Mouse (Mus musculus) layer of hippocampus, postnatal 36 days (tissue): ENCODE data around the gene Cyyr1. TPM values are rescaled to one million over a fixed set of nuclear protein-coding genes. Genes with fewer than 3 reads are reported as not detected.
"Not testable (repeated sequence)": the region's sequence is repeated elsewhere in the genome, so short reads cannot be mapped to it uniquely, and the experiment has no call there.

Source experiments
- DNase-seq, 2 experiments: peaks; one replicate each; pipeline ENCODE4 v3.0.0; 2022
- total RNA-seq, 2 experiments: library from RNA; stranded (reverse); gene quantifications; 2 replicates each; pipeline ENCODE4 v1.2.3; 2021

Gene Cyyr1
- total RNA-seq, result 1 to 10 TPM; 4.7 to 5.8 TPM

GRCm38 (mm10) chr16:85553297-85553696, at the start of gene Cyyr1:
TSS of gene Cyyr1 (minus strand) at chr16:85553397.
- DNase-seq, result not testable (repeated sequence)

- no peak for DNase-seq
Measured at GRCm38 (mm10) chr16:85588844-85589243, 35.6 kb upstream of the Cyyr1 start.

- DNase-seq, result no peak
Measured at GRCm38 (mm10) chr16:85587573-85588226, 34.5 kb upstream of the Cyyr1 start.

GRCm38 (mm10) chr16:85566474-85566873, 13.3 kb upstream of the Cyyr1 start:
- DNase-seq, result no peak

GRCm38 (mm10) chr16:85553838-85554237, 641 bp upstream of the Cyyr1 start:
- DNase-seq, result no peak

- DNase-seq, result not testable (repeated sequence)
Measured at GRCm38 (mm10) chr16:85551976-85552375, 1.2 kb downstream of the Cyyr1 start.

- no peak for DNase-seq
Measured at GRCm38 (mm10) chr16:85549971-85550567, 3.1 kb downstream of the Cyyr1 start.

GRCm38 (mm10) chr16:85546519-85546918, 6.7 kb downstream of the Cyyr1 start:
- no peak for DNase-seq

- DNase-seq, result no peak
Measured at GRCm38 (mm10) chr16:85541676-85542273, 11.4 kb downstream of the Cyyr1 start.

GRCm38 (mm10) chr16:85541023-85541422, 12.2 kb downstream of the Cyyr1 start:
- DNase-seq, result no peak

GRCm38 (mm10) chr16:85538367-85538766, 14.8 kb downstream of the Cyyr1 start:
- no peak for DNase-seq

GRCm38 (mm10) chr16:85536075-85536474, 17.1 kb downstream of the Cyyr1 start:
- DNase-seq, result no peak

GRCm38 (mm10) chr16:85527743-85528620, 25.2 kb downstream of the Cyyr1 start:
- no peak for DNase-seq

GRCm38 (mm10) chr16:85524589-85524988, 28.6 kb downstream of the Cyyr1 start:
- DNase-seq, result no peak

GRCm38 (mm10) chr16:85507264-85507663, 45.9 kb downstream of the Cyyr1 start:
- DNase-seq, result no peak

- DNase-seq, result no peak
Measured at GRCm38 (mm10) chr16:85505108-85505507, 48.1 kb downstream of the Cyyr1 start.

- DNase-seq, result no peak
Measured at GRCm38 (mm10) chr16:85503416-85503815, 49.8 kb downstream of the Cyyr1 start.

GRCm38 (mm10) chr16:85495837-85496236, 57.4 kb downstream of the Cyyr1 start:
- DNase-seq, result no peak

GRCm38 (mm10) chr16:85488105-85488607, 65.0 kb downstream of the Cyyr1 start:
- DNase-seq, result peak; percentile 17 to 25

- peak in 1 of 2 experiments; percentile 1 for DNase-seq
Measured at GRCm38 (mm10) chr16:85487266-85487665, 65.9 kb downstream of the Cyyr1 start.

GRCm38 (mm10) chr16:85484557-85484956, 68.6 kb downstream of the Cyyr1 start:
- no peak for DNase-seq

- no peak for DNase-seq
Measured at GRCm38 (mm10) chr16:85474552-85475071, 78.6 kb downstream of the Cyyr1 start.
